Mouse (Mus musculus): ENCODE data around the gene Clic5.
"Not testable (repeated sequence)": the region's sequence is repeated elsewhere in the genome, so short reads cannot be mapped to it uniquely, and the experiment has no call there.

Clic5 gene

DNA sequence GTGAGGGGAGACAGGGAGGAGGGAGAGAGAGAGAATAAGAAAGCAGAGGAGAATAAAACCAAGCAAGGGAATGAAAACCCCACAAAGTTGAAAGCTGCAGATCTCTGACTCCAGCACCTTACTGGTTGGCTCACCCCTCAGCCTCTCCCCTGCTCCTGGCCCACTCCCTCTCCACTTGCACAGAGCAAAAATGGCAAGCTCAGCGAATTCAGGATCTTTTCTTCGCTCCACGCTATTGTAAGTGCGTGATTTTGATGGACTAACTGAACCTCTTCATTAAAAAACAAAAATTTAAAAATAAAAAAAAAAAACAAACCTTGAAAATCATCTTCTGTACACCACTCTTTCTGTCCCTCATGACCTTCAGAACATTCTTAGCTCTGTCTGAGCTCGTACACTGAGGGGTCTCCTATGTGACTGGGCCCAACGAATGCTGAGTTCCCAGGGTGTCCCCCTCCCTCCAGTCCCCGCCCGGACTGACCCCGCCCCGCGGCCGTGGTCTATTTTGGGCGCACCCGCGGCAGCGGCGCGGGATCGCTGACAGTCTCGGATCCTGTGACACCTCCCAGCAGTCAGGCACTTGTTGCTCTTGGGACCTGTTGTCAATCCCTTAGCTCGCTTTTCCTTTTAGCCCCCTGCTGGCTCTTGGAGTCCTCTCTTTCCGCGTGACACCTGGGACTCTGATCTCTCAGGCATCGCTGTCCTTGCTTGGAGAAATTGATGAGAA is at the start of gene Clic5:
TSS of gene Clic5 (plus strand) at position 543 of the 727 bp plus-strand sequence.
- DNase-seq = no peak

DNA sequence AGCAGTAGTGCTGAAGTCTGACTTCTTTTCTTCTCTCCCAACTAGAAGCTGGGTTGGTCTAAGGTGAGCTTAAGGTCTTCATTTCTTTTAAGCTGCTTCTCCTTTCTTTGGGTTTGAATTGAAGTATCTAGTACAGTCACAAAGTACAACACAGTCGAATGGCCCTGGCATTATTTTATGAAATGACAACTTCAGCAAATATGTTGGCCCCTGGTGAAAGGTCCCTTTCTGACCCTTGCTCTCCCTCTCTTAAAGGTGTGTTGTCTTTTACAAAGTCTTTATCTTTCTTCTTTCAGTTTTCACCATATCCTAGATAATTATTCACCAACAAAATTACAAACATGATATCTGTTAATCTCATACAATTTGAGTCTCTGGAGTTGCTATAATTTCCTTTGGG is 42.6 kb upstream of the Clic5 start:
- DNase-seq = no peak

DNA sequence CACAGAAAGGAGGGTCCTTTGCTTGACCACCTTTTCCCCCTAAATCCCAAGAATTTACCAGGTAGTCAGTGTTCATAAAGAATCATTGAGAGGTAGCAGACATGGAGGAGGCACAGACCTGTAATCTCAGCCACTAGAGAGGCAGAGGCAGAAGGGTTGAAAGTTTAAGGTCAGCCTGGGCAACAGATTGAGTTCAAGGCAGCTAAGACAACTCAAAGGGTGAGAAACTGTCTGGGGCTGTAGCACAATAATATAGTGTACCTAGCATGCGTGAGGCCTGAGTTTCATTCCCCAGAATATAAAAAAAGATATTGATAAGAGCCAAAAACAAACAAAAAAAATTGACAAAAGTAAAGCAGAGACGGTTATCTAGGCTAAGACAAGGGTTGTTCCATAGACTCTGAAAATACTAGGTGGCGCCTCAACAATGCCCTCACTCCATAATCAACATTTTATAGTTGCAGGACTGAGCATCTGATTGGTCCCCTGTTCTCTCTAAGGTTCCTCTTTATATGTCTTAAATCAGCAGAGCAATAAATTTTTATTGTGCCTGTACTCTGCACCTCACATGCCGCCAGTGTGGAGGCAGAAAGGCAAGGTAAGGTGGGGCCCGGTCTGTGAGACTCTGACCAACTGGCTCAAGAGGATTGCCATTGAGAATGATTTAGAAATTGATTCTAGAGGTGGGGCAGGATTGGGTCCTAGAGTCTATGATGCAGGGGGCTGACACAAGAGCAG is 40.1 kb upstream of the Clic5 start:
- DNase-seq = no peak

DNA sequence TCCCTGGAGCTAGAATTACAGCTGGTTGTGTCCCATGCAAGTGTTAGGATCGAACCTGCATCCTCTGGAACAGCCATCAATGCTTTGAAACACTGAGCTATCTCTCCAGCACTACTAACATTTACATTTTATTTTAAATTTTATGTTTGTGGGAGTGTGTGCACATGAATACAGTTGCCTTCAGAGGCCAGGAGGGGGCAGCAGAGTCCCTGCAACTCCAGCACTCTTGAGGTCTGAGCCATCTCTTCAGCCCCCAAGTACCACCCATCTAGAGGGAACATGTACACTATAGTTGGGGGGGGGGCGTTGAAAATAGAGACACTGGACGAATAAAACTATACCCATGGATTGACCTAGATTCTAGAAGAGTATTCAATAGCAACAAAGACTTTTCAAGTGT is 37.3 kb upstream of the Clic5 start:
- no peak for DNase-seq

DNA sequence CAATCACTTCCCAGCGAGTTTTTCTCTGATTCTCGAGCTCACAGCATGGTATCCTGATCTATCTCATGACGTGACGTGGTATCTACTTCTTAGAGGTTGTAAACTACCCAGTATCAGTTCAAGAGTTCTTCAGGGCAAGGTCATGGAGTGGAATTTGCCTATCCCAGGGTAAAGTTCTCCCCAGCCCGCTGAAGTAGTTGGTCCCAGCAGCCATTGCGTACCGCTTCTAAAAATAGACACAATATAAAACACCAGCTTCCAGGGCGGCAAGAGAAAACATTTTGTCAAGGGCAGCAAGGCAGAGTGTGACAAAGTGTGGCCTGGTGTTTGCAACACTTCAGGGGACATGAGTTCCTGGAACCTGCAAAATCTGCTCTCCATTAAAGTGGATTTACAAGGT is 36.5 kb upstream of the Clic5 start:
- DNase-seq = no peak

DNA sequence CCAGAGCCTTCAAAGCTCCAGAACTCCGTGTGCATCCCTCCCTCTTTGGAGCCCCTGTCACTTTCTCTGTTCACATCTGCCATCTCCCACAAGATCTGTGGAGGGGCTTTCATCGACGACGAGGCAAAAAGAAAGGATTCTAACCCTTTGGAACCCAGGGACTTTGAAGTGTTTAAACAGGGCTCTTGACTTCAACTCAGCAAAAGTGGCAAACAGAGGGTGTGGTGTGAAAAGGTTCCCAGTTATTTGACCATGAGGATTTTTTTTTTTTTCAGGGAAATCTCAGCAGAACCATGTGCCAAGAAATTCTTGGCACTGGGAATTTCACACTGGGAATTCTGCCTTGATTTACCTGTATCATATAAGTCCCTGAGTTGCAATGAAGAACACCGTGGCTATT is 34.5 kb upstream of the Clic5 start:
- DNase-seq = no peak

DNA sequence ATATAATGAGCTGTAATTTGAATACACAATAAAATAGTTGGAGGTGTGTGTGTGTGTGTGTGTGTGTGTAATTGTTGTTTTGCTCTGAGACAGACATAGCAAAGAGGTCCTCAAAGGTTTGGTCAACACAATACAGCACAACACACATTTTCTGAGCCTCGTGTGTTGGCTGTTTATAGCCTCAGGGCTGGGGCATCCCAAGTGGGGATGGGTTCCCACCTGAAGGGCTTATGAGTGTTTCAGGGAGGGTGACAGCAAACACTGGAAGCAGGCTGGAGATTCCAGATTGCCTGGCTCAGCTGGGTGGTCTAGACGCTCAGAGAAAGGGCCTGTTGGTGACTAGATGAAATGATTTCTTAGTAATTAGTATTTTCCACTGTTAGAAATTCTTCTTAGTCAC is 33.2 kb upstream of the Clic5 start:
- no peak for DNase-seq

DNA sequence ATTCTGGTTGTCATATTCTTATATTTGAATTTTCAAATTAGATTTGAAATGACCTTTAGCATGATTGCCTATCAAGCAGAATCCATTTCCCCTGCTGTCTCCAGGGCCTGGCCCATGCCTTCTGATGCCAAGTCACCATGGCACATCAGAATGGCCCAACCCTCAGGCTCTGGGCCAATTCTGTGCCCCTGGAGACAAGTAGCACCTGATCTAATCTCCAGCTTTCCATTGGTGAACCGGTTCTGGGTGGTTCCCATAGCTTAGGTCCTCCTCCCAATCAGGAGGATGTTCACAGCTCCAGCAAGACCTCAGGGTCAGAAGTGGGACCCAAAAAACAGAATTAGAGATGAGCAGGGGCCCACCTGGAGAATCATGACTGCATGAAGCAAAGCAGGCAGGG is 30.2 kb upstream of the Clic5 start:
- DNase-seq = no peak

DNA sequence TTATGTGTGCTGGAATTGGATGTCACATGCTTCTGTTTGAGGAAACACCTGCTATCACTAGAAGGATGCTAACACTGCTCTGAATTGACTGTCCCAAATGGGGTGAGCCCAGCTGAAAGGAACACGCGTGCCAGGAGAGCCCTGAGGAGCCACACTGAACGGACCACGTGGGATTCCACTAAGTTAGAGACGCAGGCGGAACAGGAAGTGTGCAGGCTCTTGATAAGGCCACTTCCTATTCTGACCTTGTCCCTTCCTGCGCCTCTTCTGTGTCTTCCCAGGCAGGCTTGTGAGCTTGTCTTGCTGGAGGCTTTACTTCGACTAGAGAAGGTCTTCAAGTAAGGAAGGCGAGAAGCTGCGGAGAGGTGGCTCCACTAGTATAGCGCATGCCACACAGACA is 27.9 kb upstream of the Clic5 start:
- no peak for DNase-seq

DNA sequence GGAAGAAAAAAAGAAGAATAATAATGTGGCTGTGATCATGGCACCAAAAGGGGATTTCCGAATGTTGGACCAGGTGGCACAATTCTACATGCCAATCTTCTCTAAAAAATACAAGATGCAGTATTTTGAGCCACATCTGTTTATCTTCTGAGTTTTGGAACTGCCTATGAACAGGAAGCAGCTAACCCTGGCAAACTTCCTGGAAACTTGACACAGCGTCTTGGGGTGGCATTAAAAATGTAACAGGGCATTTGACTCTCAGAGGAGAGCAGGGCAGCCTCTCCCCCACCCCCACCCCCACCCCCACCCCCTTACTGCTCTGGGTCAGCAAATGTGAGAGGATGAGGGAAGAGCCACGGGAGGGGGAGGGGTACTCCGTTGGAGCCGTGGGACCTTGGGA is 25.9 kb upstream of the Clic5 start:
- DNase-seq = no peak

DNA sequence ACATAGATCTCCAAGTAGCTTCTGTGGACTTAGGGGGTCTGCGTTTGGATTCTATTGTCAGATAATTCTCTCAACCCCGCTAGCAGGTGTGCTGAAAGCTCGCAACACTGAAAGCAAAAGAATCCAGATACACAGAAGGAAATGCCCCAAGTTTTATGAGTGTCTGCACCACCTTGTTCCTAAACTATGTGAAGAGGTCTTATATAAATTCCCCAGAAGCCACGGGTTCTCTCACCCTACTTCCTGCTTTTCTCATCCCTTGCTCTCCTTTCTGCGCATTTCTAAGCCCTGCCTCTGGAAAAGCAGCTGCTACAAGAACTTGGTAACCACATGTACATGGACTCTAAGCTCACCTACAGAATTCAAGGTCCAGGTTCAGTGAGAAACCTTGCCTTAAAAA is 25.4 kb upstream of the Clic5 start:
- no peak for DNase-seq

DNA sequence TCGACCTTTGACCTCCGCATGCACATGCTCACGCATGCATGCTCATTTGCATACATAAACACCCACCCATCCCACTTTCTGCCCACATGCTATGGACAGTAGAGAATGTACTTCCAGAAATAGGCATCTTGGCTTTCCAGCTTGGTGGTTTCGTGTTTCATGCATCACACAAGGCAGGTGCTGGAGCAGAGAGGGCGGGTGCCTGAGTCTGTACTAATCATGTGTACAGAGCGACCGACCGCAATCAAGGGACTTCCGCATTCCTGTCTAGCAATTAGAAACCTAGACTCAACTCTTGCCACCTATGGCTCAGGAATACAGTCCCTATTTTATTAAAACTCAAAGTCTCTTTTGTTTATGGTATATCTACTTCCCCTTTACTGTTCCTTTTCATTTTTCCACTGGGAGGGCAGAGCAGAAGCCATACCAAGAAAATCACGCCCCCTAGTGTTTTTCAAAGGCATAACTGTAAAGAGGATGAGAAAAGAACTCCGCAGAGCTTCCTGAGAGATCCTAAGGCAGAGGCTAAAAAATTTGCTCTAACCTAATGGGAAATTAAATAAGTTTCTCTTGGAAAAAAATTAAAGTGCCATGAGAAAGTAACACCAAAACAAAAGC is 22.5 kb upstream of the Clic5 start:
- no peak for DNase-seq

DNA sequence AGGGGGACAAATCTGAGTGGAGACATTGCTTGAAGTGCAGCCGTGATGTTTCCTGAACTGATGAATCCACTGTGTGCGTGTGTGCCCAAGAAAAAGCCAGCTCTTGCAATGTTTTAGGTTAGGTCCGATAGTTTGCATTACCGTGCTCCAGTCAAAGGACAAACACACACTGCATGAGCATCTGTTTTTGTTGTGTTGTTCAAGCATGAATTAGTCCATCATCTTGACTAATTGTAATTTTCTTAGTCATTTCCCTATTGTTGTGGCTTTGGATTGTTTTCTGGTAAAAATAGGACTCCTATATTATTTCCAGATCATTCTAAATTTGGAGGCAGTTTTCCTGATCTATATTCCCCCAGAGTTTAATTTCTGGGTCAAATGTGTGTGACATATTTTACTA is 18.7 kb upstream of the Clic5 start:
- DNase-seq = no peak

DNA sequence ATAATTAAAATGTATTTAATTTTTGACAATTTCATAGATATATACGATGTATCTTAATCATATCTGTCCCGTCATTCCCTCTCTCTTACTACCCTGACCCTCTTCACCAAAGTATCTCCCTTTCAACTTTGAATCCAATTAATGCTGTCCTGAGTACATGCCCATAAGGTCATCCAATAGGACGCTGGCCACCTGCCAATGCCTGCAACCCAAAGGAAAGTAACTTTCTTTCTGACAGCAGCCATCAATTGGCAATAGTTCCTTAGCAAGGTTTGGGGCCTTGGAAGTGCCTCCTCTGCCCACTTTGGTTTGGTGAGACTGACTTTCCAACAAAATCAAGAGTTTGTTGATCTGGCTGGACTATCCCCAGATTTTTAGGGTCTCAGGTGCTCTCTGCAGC is 18.1 kb upstream of the Clic5 start:
- no peak for DNase-seq

DNA sequence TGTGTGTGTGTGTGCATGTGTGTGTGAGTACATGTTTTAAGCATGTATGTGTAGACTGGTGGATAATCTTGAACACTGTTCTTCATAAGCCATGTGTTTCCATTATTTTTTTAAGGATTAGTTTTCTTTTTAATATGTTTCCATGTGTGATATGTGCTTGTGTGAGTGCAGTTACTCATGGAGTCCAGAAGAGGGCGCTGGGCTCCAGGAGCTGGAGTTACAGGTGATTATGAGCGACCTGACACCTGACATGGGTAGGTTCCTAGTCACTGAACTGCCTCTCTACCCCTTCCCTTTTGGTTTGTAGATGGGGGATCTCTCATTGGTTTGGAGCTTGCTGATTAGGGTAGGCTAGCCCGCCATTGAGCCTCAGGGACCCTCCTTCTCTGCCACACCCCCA is 16.5 kb upstream of the Clic5 start:
- DNase-seq = no peak

DNA sequence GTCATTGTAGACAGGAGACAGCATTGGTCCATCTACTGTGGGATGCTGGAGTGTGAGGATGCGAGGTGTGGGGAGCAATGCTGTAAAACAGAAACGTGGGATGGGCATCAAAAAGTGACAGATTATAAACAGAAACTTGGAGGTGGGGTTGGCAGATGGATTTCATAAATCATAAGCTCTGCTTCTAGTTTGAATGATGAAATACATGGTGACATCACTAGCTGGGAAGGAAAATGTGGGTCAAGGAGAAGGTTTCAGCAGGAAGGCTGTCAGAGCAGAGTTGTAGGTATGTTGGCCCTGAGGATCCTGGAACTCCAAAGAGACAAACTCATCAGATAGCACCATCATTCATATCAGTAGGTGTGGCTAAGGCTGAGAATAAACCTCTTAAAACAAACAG is 15.0 kb upstream of the Clic5 start:
- no peak for DNase-seq

DNA sequence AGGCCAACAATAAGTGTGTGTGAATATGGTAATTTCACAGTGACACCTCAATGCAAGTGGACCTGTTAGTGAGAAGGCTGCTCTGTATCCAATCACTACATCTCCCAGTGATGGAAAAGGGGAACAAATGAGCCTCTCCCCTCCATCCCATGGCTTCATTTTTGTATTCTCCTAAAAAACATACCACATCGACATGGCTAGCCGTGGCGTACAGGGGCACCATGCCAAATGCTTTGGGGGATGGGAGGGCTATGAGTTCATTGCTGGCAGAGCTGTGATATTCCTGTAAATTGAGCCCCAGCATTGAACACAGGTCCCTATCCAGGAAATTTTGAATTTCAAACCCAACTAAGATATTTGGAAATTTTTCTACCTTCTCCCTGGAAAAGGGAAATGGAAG is 11.1 kb upstream of the Clic5 start:
- no peak for DNase-seq

DNA sequence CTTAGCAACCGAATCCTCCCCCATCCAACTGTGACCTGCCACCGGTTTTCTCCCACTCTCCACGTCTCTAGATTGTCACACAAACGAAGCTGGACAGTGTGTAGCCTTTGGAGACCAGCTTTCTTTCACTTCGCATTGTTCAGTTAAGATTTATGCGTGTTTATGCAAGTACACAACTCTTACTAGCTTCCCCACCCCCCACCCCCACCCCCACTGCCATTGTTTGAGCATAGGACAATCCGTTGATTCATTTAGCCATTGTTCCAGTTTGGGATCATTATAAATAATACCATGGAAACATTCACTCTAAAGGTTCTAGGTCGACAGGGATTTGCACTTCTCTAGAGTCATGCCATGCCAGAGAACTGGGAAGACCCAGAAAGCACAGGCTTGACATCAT is 7.0 kb upstream of the Clic5 start:
- no peak for DNase-seq

DNA sequence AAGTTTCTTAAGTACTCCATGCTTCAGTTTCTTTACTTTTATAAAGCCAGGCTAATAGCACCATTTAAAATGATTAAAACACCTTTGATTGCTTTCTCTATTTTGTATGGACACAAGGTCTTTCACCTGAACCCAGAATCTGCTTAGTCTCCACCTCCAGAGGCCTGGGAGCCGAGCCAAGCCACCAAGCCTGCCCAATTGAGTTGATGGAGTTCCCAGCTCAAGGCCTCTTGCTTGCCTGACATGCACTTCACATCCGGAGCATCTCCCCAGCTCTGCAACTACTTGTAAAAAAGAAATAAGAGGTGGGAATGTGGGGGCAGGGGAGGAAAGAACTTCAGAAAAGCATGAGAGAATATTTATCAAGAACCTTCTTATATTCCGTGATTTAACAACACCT is 1.5 kb upstream of the Clic5 start:
- no peak for DNase-seq

DNA sequence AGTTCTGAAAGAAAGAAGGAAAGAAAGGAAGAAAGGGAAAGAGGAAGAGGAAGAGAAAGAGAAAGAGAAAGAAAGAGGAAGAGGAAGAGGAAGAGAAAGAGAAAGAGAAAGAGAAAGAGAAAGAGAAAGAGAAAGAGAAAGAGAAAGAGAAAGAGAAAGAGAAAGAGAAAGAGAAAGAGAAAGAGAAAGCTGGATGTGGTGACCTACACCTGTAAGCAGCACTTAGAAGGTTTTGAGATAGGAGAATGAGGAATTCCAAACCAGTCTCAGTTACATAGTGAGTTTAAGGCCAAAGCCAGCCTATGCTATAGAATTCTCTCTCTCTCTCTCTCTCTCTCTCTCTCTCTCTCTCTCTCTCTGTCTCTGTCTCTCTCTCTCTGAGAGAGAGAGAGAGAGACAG is 847 bp upstream of the Clic5 start:
- DNase-seq = not testable (repeated sequence)

DNA sequence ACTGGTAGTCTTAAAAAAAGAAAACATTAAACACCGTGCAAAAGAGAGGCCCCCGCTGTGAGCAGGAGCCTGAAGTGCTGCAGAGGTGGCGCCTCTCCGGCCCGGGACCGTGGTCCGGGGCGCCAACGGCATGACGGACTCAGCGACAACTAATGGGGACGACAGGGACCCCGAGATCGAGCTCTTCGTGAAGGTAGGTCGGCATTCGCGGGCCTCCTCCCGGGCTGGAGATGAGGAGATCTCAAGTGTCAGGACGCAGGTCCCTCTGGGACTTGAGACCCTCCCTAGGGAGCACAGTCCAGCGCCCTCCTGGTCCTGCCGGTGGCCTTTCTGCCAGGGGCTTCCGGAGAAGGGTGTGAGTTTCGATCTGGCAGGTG is 373 bp downstream of the Clic5 start:
- DNase-seq = no peak

DNA sequence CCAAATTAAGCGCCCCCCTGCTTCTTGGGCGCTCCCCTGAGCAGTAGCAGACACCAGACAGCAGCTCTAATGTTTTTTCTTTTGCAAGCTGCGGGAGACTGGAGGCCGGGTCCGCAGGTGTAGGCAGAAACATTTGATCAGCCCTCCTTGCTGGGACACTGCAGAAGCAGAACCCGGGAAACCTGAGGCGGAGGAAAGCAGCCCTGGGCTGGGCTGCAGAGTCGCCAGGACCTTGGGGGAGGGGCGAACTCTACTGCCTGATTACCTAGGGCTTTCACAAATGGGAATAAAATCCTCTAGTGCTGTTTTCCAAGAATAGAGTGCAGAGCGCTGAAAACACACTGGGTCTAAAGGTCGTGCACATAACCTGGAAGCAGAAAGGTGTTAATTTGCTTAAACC is 1.3 kb downstream of the Clic5 start:
- no peak for DNase-seq

DNA sequence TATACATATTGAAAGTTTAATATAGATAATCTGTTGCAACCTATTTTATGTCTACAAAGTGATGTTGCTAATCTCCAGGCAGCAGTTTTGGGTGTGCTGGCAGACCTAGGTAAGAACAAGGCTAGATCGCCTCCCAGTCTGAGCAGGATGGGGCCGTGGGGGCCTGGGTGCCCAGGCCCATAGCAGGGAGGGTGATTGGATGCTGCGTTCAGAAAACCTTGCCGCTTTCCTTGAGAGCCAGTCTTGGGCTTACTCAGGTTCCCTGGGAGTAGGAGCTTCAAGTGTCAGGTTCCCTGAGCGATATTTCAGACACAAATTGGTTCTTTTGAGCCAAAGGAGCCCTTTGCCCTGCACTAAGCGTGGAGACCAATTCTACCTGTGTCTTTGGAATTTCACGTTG is 1.9 kb downstream of the Clic5 start:
- no peak for DNase-seq

DNA sequence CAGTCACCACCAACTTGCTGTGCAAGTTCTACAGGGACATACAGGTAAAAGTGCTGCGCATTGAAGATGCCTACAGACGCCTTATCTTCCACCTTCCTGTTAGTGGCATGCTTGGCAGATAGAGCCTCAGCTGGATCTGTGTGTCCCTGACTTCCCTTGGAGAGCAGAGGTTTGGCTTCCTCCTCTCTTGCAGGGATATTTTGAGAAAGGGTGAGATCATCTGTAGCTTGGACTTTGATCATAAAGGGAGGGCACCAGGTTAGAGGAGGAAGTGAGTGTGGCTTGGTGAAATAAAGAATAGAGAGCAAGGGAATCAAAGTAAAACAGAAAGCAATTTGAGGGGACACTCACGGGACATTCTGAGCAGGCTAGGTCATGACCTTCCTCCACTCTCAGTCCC is 4.6 kb downstream of the Clic5 start:
- DNase-seq = no peak

DNA sequence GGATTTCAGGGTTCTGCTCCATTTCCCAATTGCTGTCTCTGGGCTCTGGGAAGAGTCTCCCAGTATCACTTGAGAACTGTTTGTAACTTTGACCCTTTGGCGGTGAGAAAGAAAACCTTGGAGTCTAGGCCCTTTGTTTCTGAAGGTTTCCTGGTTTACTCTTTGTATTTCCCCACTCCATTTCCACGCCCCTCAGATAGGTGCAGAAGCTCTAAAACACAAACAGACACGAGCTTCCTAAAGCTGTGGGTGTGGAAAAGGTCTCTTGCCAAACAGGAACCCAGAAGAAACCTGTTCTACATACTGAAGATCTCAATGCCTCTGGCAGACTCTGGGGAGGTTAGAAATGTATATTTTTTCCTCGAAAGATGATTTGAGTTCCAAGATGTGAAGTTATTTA is 10.8 kb downstream of the Clic5 start:
- DNase-seq = no peak

Data from cerebellum, adult 8-10 months (tissue).